Mouse (Mus musculus): ENCODE data around the gene H2-Q10. TPM values are rescaled to one million over a fixed set of nuclear protein-coding genes. Genes with fewer than 3 reads are reported as not detected.

H2-Q10 gene
- polyA plus RNA-seq, 1 experiment: 12.9 TPM

DNA sequence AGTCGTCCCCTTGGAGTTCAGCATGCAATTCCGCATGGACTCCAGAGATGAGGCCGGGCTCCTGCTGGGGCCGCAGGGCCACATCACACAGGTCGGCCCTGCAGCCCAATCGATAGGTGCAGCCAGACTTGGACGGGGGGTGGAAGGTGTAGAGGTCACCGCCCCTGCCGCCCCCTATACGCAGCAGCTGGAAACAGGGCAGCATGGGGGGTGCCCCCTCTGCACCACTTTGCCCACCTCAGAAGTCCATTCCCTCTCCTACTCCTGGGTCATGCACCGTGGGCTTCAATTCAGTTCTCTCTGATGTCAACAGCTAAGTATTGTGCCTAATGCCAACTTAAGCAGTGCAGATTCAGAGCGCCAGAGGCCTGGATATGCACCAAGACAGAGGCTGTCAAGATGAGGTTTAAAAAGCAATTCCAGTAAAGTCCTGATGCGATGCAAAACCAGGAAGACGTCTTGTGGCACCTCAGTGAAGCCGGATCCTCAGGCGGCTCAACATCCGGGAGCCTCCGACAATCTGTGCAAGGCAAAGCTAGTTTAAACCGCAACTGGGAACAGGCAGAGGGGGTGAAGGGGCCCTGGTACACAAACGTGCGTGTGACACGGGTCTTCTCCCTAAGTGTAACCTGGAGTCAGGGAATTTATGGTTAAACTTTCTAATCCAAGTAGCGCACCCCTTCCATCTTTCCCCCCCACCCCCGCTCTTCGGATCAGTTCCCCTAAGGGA is 46.2 kb downstream of the H2-Q10 start:
- peak overlapping the region; percentile 68 for H3K4me3 ChIP-seq (replicated peaks; ENCODE audit: extremely low read depth, low read depth, low read length)
- no peak for TF ChIP-seq CTCF (IDR thresholded peaks at IDR 0.05; ENCODE audit: insufficient read depth, low read length)
- TF ChIP-seq POLR2A (IDR thresholded peaks at IDR 0.05; ENCODE audit: borderline replicate concordance, extremely low read depth, low read depth, low read length): no peak
- 7% methylated on average over 25 of the region's 25 CpGs for WGBS
- DNase-seq: no peak
- H3K4me1 ChIP-seq (ENCODE audit: control insufficient read depth, insufficient read depth, low read length): no peaks in the 10 kb centered on the region

- no peaks in the 10 kb centered on the region for H3K4me1 ChIP-seq (ENCODE audit: control insufficient read depth, insufficient read depth, low read length)
- TF ChIP-seq CTCF (IDR thresholded peaks at IDR 0.05; ENCODE audit: insufficient read depth, low read length) (no peak), POLR2A (IDR thresholded peaks at IDR 0.05; ENCODE audit: borderline replicate concordance, extremely low read depth, low read depth, low read length) (no peak)
- peak within 1 kb of the TSS; percentile 80 for H3K4me3 ChIP-seq (replicated peaks; ENCODE audit: extremely low read depth, low read depth, low read length)
- WGBS: under 1% methylated on average over 67 of the region's 67 CpGs
- DNase-seq: peak; percentile 92
These were observed 47.0 kb downstream of the H2-Q10 start, which contains the start of the genes Tcf19 and Cchcr1 for GRCm38 (mm10) chr17:35516652-35517500. Tcf19 (minus strand) TSS chr17:35516824. Cchcr1 (plus strand) TSS chr17:35517100.

GRCm38 (mm10) chr17:35517526-35517925 is 47.6 kb downstream of the H2-Q10 start:
- no peak for TF ChIP-seq CTCF (IDR thresholded peaks at IDR 0.05; ENCODE audit: insufficient read depth, low read length)
- no peak for TF ChIP-seq POLR2A (IDR thresholded peaks at IDR 0.05; ENCODE audit: borderline replicate concordance, extremely low read depth, low read depth, low read length)
- DNase-seq: peak; percentile 15
- Histone ChIP-seq H3K4me1 (ENCODE audit: control insufficient read depth, insufficient read depth, low read length) (no peaks in the 10 kb centered on the region), H3K4me3 (replicated peaks; ENCODE audit: extremely low read depth, low read depth, low read length) (no peak overlapping the region)
- WGBS: 8% methylated on average over 12 of the region's 12 CpGs

Other genes with a start within 250 kb of the H2-Q10 start
- gene Gm16181, start 249.3 kb upstream of the H2-Q10 start, polyA plus RNA-seq (2012; rRNA removed): 1.2 TPM in 1 of 2 replicates, not detected in the other
- 6.3 and 8.1 TPM in 2 replicates for gene Atp6v1g2, start 236.4 kb upstream of the H2-Q10 start, polyA plus RNA-seq (2012; rRNA removed)
- 16.5 and 21.6 TPM in 2 replicates for gene Nfkbil1, start 234.3 kb upstream of the H2-Q10 start, polyA plus RNA-seq (2012; rRNA removed)
- 245 and 304 TPM in 2 replicates for gene Ddx39b, start 228.3 kb upstream of the H2-Q10 start, polyA plus RNA-seq (2012; rRNA removed)
- 878 and 1,286 TPM in 2 replicates for gene H2-D1, start 207.4 kb upstream of the H2-Q10 start, polyA plus RNA-seq (2012; rRNA removed)
- gene H2-Q1, start 149.7 kb upstream of the H2-Q10 start, polyA plus RNA-seq (2012; rRNA removed): 0.49 and 0.71 TPM in 2 replicates
- gene H2-Q2, start 127.8 kb upstream of the H2-Q10 start, polyA plus RNA-seq (2012; rRNA removed): 6.4 and 6.6 TPM in 2 replicates
- 152 and 267 TPM in 2 replicates for gene H2-Q4, start 90.5 kb upstream of the H2-Q10 start, polyA plus RNA-seq (2012; rRNA removed)
- 91.1 and 177 TPM in 2 replicates for gene H2-Q6, start 45.2 kb upstream of the H2-Q10 start, polyA plus RNA-seq (2012; rRNA removed)
- 211 and 441 TPM in 2 replicates for gene H2-Q7, start 30.9 kb upstream of the H2-Q10 start, polyA plus RNA-seq (2012; rRNA removed)
- not detected in 2 replicates for gene Pou5f1, start 35.9 kb downstream of the H2-Q10 start, polyA plus RNA-seq (2012; rRNA removed)
- gene Tcf19, start 46.7 kb downstream of the H2-Q10 start, polyA plus RNA-seq (2012; rRNA removed): 6.4 and 6.5 TPM in 2 replicates
- gene Cchcr1, start 47.0 kb downstream of the H2-Q10 start, polyA plus RNA-seq (2012; rRNA removed): 6.5 and 8.4 TPM in 2 replicates
- gene Psors1c2, start 63.1 kb downstream of the H2-Q10 start, polyA plus RNA-seq (2012; rRNA removed): 0.24 and 5.6 TPM in 2 replicates
- gene Cdsn, start 82.0 kb downstream of the H2-Q10 start, polyA plus RNA-seq (2012; rRNA removed): 2.0 and 23.0 TPM in 2 replicates
- gene 2300002M23Rik, start 97.4 kb downstream of the H2-Q10 start, polyA plus RNA-seq (2012; rRNA removed): 18.0 TPM in 1 of 2 replicates, not detected in the other
- gene Sfta2, start 131.5 kb downstream of the H2-Q10 start, polyA plus RNA-seq (2012; rRNA removed): 257 and 330 TPM in 2 replicates
- not detected in 2 replicates for gene Gm9573, start 156.5 kb downstream of the H2-Q10 start, polyA plus RNA-seq (2012; rRNA removed)
- gene Mucl3, start 173.6 kb downstream of the H2-Q10 start, polyA plus RNA-seq (2012; rRNA removed): 0.19 and 0.24 TPM in 2 replicates
- gene Vars2, start 197.5 kb downstream of the H2-Q10 start, polyA plus RNA-seq (2012; rRNA removed): 44.0 and 46.6 TPM in 2 replicates
- gene Gtf2h4, start 203.7 kb downstream of the H2-Q10 start, polyA plus RNA-seq (2012; rRNA removed): 21.3 and 22.5 TPM in 2 replicates
- 63.9 and 66.2 TPM in 2 replicates for gene Ddr1, start 234.5 kb downstream of the H2-Q10 start, polyA plus RNA-seq (2012; rRNA removed)

Data from lung, adult 2 months (tissue).